Mouse (Mus musculus): ENCODE data around the gene Gata5.

Gene Gata5

DNA sequence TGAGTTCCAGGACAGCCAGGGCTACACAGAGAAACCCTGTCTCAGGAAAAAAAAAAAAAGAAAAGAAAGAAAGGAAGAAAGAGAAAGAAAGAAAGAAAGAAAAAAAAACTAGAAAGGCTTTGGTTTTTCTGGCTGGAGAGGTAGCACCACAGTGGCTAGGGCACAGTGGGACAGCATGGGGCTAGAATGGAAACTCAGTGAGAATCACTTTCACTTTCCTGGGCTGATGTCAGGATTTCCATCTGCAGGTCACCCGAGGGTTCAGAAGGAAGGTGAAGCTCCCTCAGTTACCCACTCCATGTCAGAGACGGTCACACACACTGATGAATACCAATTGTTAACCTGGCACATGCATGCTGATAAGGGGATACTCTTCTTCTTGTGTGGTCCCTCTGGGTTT, 26.8 kb downstream of the Gata5 start:
- DNase-seq (ENCODE audit: inconsistent ontology term): no peak

GRCm38 (mm10) chr2:180306423-180307168, 27.9 kb downstream of the Gata5 start:
- peak; percentile 17 for DNase-seq (ENCODE audit: inconsistent ontology term)

DNA sequence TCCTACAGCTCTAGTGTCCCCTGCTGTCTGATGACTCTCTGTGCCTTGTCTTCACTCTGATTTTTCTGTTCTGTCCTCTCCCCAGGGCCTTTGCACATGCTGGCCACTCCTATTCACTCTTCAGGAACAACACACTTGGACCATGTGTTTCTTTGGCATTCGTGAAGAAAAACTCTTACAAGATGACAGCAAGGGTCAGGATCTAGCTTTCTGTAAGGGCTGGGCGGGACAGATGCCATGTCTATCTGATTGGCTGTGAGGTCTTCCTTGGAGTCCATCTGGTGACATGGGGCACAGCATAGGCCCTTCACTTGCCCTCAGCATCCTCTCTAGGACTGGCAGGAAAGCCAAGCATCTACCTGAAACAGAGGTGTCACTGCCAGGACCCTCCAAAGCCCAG, 28.5 kb downstream of the Gata5 start:
- no peak for DNase-seq (ENCODE audit: inconsistent ontology term)

DNA sequence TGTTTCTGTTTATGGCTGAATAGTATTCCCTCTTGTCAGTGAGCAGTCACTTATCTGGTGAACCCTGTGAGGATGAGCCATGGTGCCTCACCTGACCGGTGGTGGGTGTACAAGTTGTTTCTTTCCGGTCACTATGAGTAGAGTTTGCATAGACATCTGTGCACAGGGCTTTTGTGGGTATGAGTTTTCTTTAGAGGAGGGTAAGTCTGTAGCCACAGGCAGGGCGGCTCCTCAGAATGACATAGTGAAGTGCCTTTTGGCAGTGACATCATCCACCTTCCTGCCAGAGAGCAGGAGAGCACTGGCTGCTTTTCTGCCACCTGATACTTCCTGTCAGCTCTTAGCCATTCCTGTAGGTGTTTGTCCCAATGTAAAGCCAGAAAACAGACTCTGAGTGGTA, 29.0 kb downstream of the Gata5 start:
- DNase-seq (ENCODE audit: inconsistent ontology term): no peak

GRCm38 (mm10) chr2:180304554-180304953, 29.9 kb downstream of the Gata5 start:
- DNase-seq (ENCODE audit: inconsistent ontology term): no peak

- no peak for DNase-seq (ENCODE audit: inconsistent ontology term)
Observed at GRCm38 (mm10) chr2:180303468-180303867, 31.0 kb downstream of the Gata5 start.

GRCm38 (mm10) chr2:180302201-180302600, 32.3 kb downstream of the Gata5 start:
- DNase-seq (ENCODE audit: inconsistent ontology term): no peak

- no peak for DNase-seq (ENCODE audit: inconsistent ontology term)
Observed at GRCm38 (mm10) chr2:180300771-180301170, 33.7 kb downstream of the Gata5 start.

- DNase-seq (ENCODE audit: inconsistent ontology term): no peak
Observed at GRCm38 (mm10) chr2:180300252-180300651, 34.2 kb downstream of the Gata5 start.

DNA sequence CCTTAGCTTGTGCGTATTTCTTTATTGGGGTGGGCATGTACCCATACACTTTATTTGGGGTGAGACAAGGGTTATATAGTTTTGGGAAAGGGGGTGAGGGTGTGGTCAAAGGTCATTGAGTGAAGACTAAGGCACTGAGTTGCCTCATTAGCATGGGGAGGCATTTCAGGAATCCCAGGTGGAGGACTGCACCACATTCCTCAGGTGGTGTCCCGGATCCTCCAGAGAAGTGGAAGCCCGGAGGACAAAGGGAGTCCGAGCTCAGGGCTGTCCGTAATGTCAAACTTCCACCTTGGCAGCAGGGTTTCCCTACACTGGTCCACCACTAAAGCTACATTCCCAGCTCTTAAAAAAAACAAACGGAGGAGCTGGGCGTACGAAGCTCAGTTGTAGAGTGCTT, 41.6 kb downstream of the Gata5 start:
- no peak for DNase-seq (ENCODE audit: inconsistent ontology term)

GRCm38 (mm10) chr2:180292026-180292425, 42.5 kb downstream of the Gata5 start:
- DNase-seq (ENCODE audit: inconsistent ontology term): no peak

DNA sequence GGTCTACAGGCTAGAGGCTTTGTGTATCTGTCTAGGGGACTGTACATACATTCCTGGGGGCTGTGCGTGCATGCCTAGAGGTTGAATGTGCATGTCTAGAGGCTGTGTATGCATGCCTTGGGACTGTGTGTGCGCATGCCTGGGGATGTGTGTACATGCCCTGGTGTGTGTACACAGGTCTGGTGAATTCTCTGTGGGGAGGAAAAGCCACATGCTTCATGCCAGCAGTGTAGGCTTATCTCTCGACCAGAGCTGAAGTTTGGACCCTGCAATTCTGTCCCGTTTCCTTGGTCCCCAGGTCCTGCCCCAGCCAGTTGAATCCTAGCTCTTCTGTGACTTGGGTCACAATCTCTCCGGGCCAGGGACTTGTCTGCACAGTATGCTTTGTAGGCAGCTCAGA, 42.9 kb downstream of the Gata5 start:
- DNase-seq (ENCODE audit: inconsistent ontology term): no peak

- DNase-seq (ENCODE audit: inconsistent ontology term): no peak
Observed at GRCm38 (mm10) chr2:180290503-180290902, 44.0 kb downstream of the Gata5 start.

DNA sequence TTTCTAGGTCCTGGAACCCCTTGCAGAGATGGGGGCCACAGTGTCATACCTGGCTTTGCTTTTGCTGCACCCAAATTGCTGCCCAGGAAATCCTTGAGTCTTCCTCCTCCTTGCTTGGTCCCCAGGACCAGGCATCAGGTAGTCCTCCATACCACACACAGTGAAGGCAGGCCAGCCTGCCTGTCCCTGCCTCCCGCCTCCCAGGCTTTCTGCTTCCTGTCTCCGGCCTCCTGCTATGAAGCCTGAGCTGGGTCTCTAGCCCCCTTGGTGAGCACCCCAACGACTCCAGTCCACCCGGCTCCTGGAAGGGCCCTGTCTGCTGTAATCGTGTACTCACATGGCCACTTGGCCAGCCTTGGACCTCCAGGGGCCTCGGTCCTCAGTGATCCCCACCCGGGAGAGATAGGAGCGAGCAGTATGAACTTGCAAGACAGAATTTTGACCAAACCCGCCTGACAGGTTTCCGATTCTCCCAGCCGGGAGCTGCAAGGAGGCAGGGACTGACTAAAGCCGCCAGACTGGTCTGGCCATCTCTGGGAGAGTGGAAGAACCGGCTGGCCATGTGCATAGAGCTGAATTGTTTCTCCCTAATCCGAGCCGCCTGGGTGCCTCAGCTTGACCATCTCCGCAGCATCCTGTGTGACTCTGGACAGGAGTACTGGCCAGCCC, 44.9 kb downstream of the Gata5 start, which contains the start of gene Rbbp8nl:
Gene Rbbp8nl, minus strand, starts transcription at position 440 of the 669 bp plus-strand sequence.
- no peak for DNase-seq (ENCODE audit: inconsistent ontology term)

- no peak for DNase-seq (ENCODE audit: inconsistent ontology term)
Observed at GRCm38 (mm10) chr2:180288966-180289365, 45.5 kb downstream of the Gata5 start.

GRCm38 (mm10) chr2:180279321-180279720, 55.2 kb downstream of the Gata5 start:
- no peak for DNase-seq (ENCODE audit: inconsistent ontology term)

DNA sequence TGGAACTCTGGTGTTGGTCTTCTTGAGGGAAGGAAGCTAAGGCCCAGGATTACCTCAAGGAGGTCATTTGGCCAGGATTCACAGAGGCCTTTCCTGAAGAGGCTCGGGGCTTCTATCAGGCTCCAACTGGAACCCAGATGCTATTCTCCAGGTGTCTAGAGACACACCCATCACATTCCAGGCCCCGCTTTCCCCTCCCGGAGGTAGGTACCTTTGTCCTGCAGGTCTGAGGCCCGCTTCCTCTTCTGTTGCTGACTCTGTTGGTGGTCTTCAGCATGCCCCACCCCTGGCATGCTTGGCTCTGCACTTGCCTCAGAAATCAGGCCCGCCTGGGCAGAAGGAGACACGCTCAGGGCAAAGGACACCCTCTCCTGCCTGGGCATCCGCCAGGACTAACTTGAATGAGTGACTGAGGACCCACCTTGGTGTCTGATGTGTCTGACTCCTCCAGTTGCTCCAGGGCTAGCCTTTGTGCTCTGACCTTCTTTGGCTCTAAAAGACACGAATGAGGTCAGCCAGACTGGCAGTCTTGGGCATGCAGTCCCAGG, 56.7 kb downstream of the Gata5 start:
- no peak for DNase-seq (ENCODE audit: inconsistent ontology term)

GRCm38 (mm10) chr2:180276851-180277259, 57.6 kb downstream of the Gata5 start:
- DNase-seq (ENCODE audit: inconsistent ontology term): no peak

DNA sequence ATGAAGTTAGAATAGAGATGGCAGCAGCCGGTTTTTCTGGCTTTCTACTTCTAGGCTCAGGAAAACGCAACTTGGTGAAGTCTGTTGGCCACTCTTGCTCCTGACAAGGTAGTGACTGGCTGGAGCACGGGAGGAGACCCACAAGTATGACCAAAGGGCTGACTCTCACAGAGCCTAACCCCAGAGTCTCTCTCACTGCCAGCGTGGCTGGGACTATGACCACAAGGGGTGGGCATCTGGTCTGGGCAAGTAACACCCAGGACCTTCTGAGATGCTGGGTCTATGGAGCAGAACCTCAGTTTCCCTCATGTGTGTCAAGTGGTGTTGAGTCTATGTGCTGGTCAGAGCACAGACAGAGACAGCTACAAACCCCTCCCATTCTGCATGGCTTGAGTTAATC, 58.1 kb downstream of the Gata5 start:
- no peak for DNase-seq (ENCODE audit: inconsistent ontology term)

DNA sequence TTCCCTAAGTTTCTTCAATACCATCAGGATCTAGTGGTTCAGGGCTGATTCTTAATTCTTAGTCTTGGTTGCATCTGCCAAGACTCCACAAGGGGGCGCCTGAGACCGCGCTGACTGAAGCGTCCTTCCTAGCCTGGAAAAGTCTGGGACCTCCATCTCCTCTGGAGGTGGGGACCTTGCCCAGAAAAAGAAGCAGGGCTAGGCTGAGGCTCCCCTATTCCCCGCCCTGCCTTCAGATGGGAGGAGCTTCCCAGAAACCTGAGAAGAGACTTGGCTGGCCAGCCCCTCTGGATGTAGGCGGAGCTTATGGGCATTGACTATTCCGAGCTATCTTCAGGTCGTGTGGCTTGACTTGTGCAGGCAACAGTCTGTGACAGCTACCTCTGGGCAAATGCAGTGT, 58.7 kb downstream of the Gata5 start:
- DNase-seq (ENCODE audit: inconsistent ontology term): peak; percentile 80

Data from Muller cell, postnatal 12 days (primary cell).